Mouse (Mus musculus): ENCODE measurements around the gene Muc13. TPM values are rescaled to one million over a fixed set of nuclear protein-coding genes. Genes with fewer than 3 reads are reported as not detected.

Gene Muc13
- polyA plus RNA-seq, 1 experiment from 2014 or later: 0.07 TPM

- Histone ChIP-seq H3K36me3 (ENCODE audit: control insufficient read depth, insufficient read depth, low read length) (no peaks in the 10 kb centered on the region), H3K4me3 (ENCODE audit: low read depth, low read length) (no peak overlapping the region), H3K27ac (ENCODE audit: low read depth, low read length) (no peak overlapping the region), H3K27me3 (ENCODE audit: control insufficient read depth, insufficient read depth, low read length) (peaks cover 12% of the 10 kb centered on the region; the same call in 1 of the 2 replicates), H3K9ac (ENCODE audit: low read length) (no peak overlapping the region), H3K4me1 (replicated peaks; ENCODE audit: control insufficient read depth, insufficient read depth, low read length) (peaks cover 9% of the 10 kb centered on the region), H3K9me3 (ENCODE audit: control insufficient read depth, low read length) (no peaks in the 10 kb centered on the region), H3K4me2 (ENCODE audit: low read depth, low read length, severe bottlenecking) (no peak overlapping the region)
- no peak for DNase-seq (ENCODE audit: low spot score)
- 89% methylated on average over 3 of the region's 3 CpGs for WGBS
- ATAC-seq (replicated peaks; ENCODE audit: low FRiP score): no peak
Measured at GRCm38 (mm10) chr16:33836676-33837075, 42.8 kb downstream of the Muc13 start.

- Histone ChIP-seq H3K36me3 (ENCODE audit: control insufficient read depth, insufficient read depth, low read length) (no peaks in the 10 kb centered on the region), H3K4me1 (replicated peaks; ENCODE audit: control insufficient read depth, insufficient read depth, low read length) (peaks cover 9% of the 10 kb centered on the region), H3K4me2 (ENCODE audit: low read depth, low read length, severe bottlenecking) (no peak overlapping the region), H3K27ac (ENCODE audit: low read depth, low read length) (no peak overlapping the region), H3K9ac (ENCODE audit: low read length) (no peak overlapping the region), H3K9me3 (ENCODE audit: control insufficient read depth, low read length) (no peaks in the 10 kb centered on the region), H3K27me3 (ENCODE audit: control insufficient read depth, insufficient read depth, low read length) (peaks cover 9% of the 10 kb centered on the region; the same call in 1 of the 2 replicates), H3K4me3 (ENCODE audit: low read depth, low read length) (no peak overlapping the region)
- ATAC-seq (replicated peaks; ENCODE audit: low FRiP score) (no peak), DNase-seq (ENCODE audit: low spot score) (no peak)
- 74% methylated on average over 3 of the region's 3 CpGs for WGBS
Measured at GRCm38 (mm10) chr16:33837191-33837590, 43.4 kb downstream of the Muc13 start.

- no peak overlapping the region for H3K4me3 ChIP-seq (ENCODE audit: low read depth, low read length)
- no peak overlapping the region for H3K27ac ChIP-seq (ENCODE audit: low read depth, low read length)
- ATAC-seq (replicated peaks; ENCODE audit: low FRiP score) (no peak), DNase-seq (ENCODE audit: low spot score) (no peak)
- no peak overlapping the region for H3K9ac ChIP-seq (ENCODE audit: low read length)
- no peaks in the 10 kb centered on the region for H3K9me3 ChIP-seq (ENCODE audit: control insufficient read depth, low read length)
- H3K4me2 ChIP-seq (ENCODE audit: low read depth, low read length, severe bottlenecking): no peak overlapping the region
- H3K4me1 ChIP-seq (replicated peaks; ENCODE audit: control insufficient read depth, insufficient read depth, low read length): 0 out of 2 replicates have a peak, but pooled peaks cover 1% of the 10 kb centered on the region
- no peaks in the 10 kb centered on the region for H3K36me3 ChIP-seq (ENCODE audit: control insufficient read depth, insufficient read depth, low read length)
- H3K27me3 ChIP-seq (ENCODE audit: control insufficient read depth, insufficient read depth, low read length): no peaks in the 10 kb centered on the region
- WGBS: 69% methylated on average over 6 of the region's 6 CpGs
Measured at GRCm38 (mm10) chr16:33840616-33841015, 46.8 kb downstream of the Muc13 start.

- Histone ChIP-seq H3K4me2 (ENCODE audit: low read depth, low read length, severe bottlenecking) (no peak overlapping the region), H3K27ac (ENCODE audit: low read depth, low read length) (no peak overlapping the region), H3K9me3 (ENCODE audit: control insufficient read depth, low read length) (no peaks in the 10 kb centered on the region), H3K27me3 (ENCODE audit: control insufficient read depth, insufficient read depth, low read length) (no peaks in the 10 kb centered on the region), H3K4me3 (ENCODE audit: low read depth, low read length) (no peak overlapping the region), H3K36me3 (ENCODE audit: control insufficient read depth, insufficient read depth, low read length) (no peaks in the 10 kb centered on the region), H3K4me1 (replicated peaks; ENCODE audit: control insufficient read depth, insufficient read depth, low read length) (0 out of 2 replicates have a peak, but pooled peaks cover 1% of the 10 kb centered on the region), H3K9ac (ENCODE audit: low read length) (no peak overlapping the region)
- 40% methylated on average over 12 of the region's 12 CpGs for WGBS
- DNase-seq (ENCODE audit: low spot score) (no peak), ATAC-seq (replicated peaks; ENCODE audit: low FRiP score) (no peak)
Measured at GRCm38 (mm10) chr16:33842081-33842880, 48.4 kb downstream of the Muc13 start.

GRCm38 (mm10) chr16:33844150-33844611 lies 50.3 kb downstream of the Muc13 start:
- Histone ChIP-seq H3K9me3 (ENCODE audit: control insufficient read depth, low read length) (no peaks in the 10 kb centered on the region), H3K27me3 (ENCODE audit: control insufficient read depth, insufficient read depth, low read length) (no peaks in the 10 kb centered on the region), H3K36me3 (ENCODE audit: control insufficient read depth, insufficient read depth, low read length) (no peaks in the 10 kb centered on the region), H3K27ac (ENCODE audit: low read depth, low read length) (no peak overlapping the region), H3K9ac (ENCODE audit: low read length) (no peak overlapping the region), H3K4me1 (replicated peaks; ENCODE audit: control insufficient read depth, insufficient read depth, low read length) (0 out of 2 replicates have a peak, but pooled peaks cover 1% of the 10 kb centered on the region), H3K4me2 (ENCODE audit: low read depth, low read length, severe bottlenecking) (no peak overlapping the region), H3K4me3 (ENCODE audit: low read depth, low read length) (no peak overlapping the region)
- no peak for DNase-seq (ENCODE audit: low spot score)
- ATAC-seq (replicated peaks; ENCODE audit: low FRiP score): no peak
- 41% methylated on average over 4 of the region's 4 CpGs for WGBS

- Histone ChIP-seq H3K4me2 (ENCODE audit: low read depth, low read length, severe bottlenecking) (no peak overlapping the region), H3K27ac (ENCODE audit: low read depth, low read length) (no peak overlapping the region), H3K36me3 (ENCODE audit: control insufficient read depth, insufficient read depth, low read length) (no peaks in the 10 kb centered on the region), H3K9ac (ENCODE audit: low read length) (no peak overlapping the region), H3K4me3 (ENCODE audit: low read depth, low read length) (no peak overlapping the region), H3K9me3 (ENCODE audit: control insufficient read depth, low read length) (no peaks in the 10 kb centered on the region), H3K27me3 (ENCODE audit: control insufficient read depth, insufficient read depth, low read length) (no peaks in the 10 kb centered on the region), H3K4me1 (replicated peaks; ENCODE audit: control insufficient read depth, insufficient read depth, low read length) (0 out of 2 replicates have a peak, but pooled peaks cover 1% of the 10 kb centered on the region)
- no peak for ATAC-seq (replicated peaks; ENCODE audit: low FRiP score)
- DNase-seq (ENCODE audit: low spot score): no peak
- WGBS: 72% methylated on average over 6 of the region's 6 CpGs
Measured at GRCm38 (mm10) chr16:33844866-33845265, 51.0 kb downstream of the Muc13 start.

GRCm38 (mm10) chr16:33853271-33853670 lies 59.4 kb downstream of the Muc13 start:
- Histone ChIP-seq H3K4me3 (ENCODE audit: low read depth, low read length) (no peak overlapping the region), H3K9me3 (ENCODE audit: control insufficient read depth, low read length) (no peaks in the 10 kb centered on the region), H3K27ac (ENCODE audit: low read depth, low read length) (no peak overlapping the region), H3K27me3 (ENCODE audit: control insufficient read depth, insufficient read depth, low read length) (no peaks in the 10 kb centered on the region), H3K36me3 (ENCODE audit: control insufficient read depth, insufficient read depth, low read length) (no peaks in the 10 kb centered on the region), H3K4me1 (replicated peaks; ENCODE audit: control insufficient read depth, insufficient read depth, low read length) (no peaks in the 10 kb centered on the region), H3K9ac (ENCODE audit: low read length) (no peak overlapping the region), H3K4me2 (ENCODE audit: low read depth, low read length, severe bottlenecking) (no peak overlapping the region)
- ATAC-seq (replicated peaks; ENCODE audit: low FRiP score): no peak
- DNase-seq (ENCODE audit: low spot score): no peak

- no peaks in the 10 kb centered on the region for H3K27me3 ChIP-seq (ENCODE audit: control insufficient read depth, insufficient read depth, low read length)
- no peaks in the 10 kb centered on the region for H3K9me3 ChIP-seq (ENCODE audit: control insufficient read depth, low read length)
- no peak overlapping the region for H3K4me3 ChIP-seq (ENCODE audit: low read depth, low read length)
- no peak overlapping the region for H3K27ac ChIP-seq (ENCODE audit: low read depth, low read length)
- no peak overlapping the region for H3K9ac ChIP-seq (ENCODE audit: low read length)
- no peak for DNase-seq (ENCODE audit: low spot score)
- no peaks in the 10 kb centered on the region for H3K36me3 ChIP-seq (ENCODE audit: control insufficient read depth, insufficient read depth, low read length)
- no peak for ATAC-seq (replicated peaks; ENCODE audit: low FRiP score)
- no peaks in the 10 kb centered on the region for H3K4me1 ChIP-seq (replicated peaks; ENCODE audit: control insufficient read depth, insufficient read depth, low read length)
- H3K4me2 ChIP-seq (ENCODE audit: low read depth, low read length, severe bottlenecking): no peak overlapping the region
- WGBS: 80% methylated on average over 2 of the region's 2 CpGs
Measured at GRCm38 (mm10) chr16:33858766-33859165, 64.9 kb downstream of the Muc13 start.

- Histone ChIP-seq H3K4me2 (ENCODE audit: low read depth, low read length, severe bottlenecking) (no peak overlapping the region), H3K36me3 (ENCODE audit: control insufficient read depth, insufficient read depth, low read length) (no peaks in the 10 kb centered on the region), H3K9me3 (ENCODE audit: control insufficient read depth, low read length) (no peaks in the 10 kb centered on the region), H3K27ac (ENCODE audit: low read depth, low read length) (no peak overlapping the region), H3K9ac (ENCODE audit: low read length) (no peak overlapping the region), H3K4me1 (replicated peaks; ENCODE audit: control insufficient read depth, insufficient read depth, low read length) (no peaks in the 10 kb centered on the region), H3K4me3 (ENCODE audit: low read depth, low read length) (no peak overlapping the region), H3K27me3 (ENCODE audit: control insufficient read depth, insufficient read depth, low read length) (no peaks in the 10 kb centered on the region)
- ATAC-seq (replicated peaks; ENCODE audit: low FRiP score): no peak
- WGBS: 72% methylated on average over 5 of the region's 5 CpGs
- no peak for DNase-seq (ENCODE audit: low spot score)
Measured at GRCm38 (mm10) chr16:33859380-33859779, 65.5 kb downstream of the Muc13 start.

Measured in forebrain, embryonic 11.5 days (tissue).